Mouse (Mus musculus): ENCODE data around the gene Zbtb18. TPM values are rescaled to one million over a fixed set of nuclear protein-coding genes. Genes with fewer than 3 reads are reported as not detected.

Zbtb18 gene
- total and polyA plus RNA-seq, 2 experiments from 2014 or later, result 3.5 to 56.7 TPM

DNA sequence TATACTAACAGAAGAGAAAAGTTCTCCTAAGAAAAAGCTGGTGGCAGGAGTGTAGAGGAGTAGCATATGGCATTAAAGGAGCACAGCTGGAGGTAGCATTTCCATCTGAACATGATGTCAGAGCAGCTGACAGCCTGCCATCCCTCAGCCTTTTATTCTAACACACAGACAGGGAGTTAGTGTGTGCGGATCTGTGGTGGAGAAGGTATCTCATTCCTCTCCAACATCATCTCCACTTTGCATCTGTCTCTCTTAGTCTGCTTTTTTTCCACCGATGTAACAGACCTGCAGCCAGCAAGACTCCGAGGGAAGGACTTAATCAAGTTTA is 2.3 kb downstream of the Zbtb18 start:
- Histone ChIP-seq H3K4me1 (ENCODE audit: insufficient read depth, low read length) (peaks cover 6% of the 10 kb centered on the region; the same call in 1 of the 2 replicates), H3K9ac (replicated peaks; ENCODE audit: low read length, poor library complexity, severe bottlenecking) (no peak overlapping the region), H3K27ac (ENCODE audit: low read depth, low read length) (no peak overlapping the region), H3K4me2 (ENCODE audit: low read depth, low read length, poor library complexity, severe bottlenecking) (peak overlapping the region; percentile 74), H3K9me3 (ENCODE audit: low read length) (no peaks in the 10 kb centered on the region), H3K36me3 (ENCODE audit: insufficient read depth, low read length) (peaks cover 4% of the 10 kb centered on the region; the same call in 1 of the 2 replicates), H3K27me3 (ENCODE audit: insufficient read depth, low read length) (no peaks in the 10 kb centered on the region), H3K4me3 (ENCODE audit: low read depth, low read length) (peak overlapping the region; percentile 84)
- TF ChIP-seq CTCF (IDR thresholded peaks at IDR 0.05), result no peak
- WGBS, result 12% methylated on average over 3 of the region's 3 CpGs
- ATAC-seq (ENCODE audit: low FRiP score), result no peak
- peak; percentile 90 for DNase-seq (ENCODE audit: low spot score)

DNA sequence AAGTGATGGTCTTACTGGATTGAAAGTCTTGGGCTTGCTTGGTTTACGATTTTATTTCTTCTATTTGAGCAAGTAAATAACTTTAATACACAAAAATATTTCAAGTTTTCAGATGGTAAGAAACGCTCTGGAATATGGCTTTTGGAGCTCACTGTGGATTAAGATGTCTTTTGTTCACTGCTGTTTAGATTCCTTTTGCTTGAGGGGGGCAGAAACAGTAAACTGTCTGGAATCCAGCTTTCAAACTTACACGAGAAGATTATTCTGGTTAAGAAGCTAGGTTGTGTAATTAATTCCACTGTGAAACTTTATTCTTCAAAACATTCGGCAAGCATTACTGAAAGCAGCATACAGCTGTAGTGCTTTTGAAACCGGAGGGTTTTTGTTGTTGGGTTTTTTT is 2.8 kb downstream of the Zbtb18 start:
- H3K27ac ChIP-seq (ENCODE audit: low read depth, low read length), result no peak overlapping the region
- 20% methylated on average over 5 of the region's 5 CpGs for WGBS

DNA sequence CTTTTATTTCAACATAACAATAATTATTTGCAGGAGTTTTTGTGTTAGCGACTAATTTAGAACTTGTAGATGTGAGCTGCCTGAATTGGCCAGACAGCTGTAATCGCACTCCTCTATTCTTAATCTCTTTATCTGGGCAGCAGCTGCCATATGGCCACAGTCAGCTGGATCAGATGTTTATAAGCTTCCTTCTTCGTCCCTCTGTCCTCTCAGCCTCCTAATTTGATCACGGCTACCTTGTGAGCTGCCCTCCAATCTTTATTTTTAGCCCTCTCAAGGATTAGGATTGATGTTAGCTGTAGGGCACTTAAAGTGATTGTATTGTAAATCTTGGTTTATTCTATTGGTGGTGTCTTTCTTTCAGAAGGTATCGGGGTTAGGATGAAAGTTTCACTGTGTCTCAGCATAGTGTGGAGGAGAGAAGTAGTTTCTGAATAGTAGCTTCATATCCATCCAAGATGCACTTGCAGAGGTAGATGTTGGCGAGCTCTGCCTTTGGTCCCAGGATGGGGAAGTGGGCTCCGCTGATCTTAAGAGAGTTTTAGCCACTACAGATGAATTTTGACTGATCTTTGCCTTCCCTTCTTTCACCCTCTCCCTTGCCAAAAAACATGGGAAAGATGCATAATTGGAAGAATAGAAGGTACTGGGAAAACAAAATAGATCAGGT is 3.4 kb downstream of the Zbtb18 start:
- no peak for ATAC-seq (ENCODE audit: low FRiP score)

More for the DNA sequence above, 2.8 kb downstream of the Zbtb18 start:
- H3K9me3 ChIP-seq (ENCODE audit: low read length), result no peaks in the 10 kb centered on the region
- H3K4me3 ChIP-seq (ENCODE audit: low read depth, low read length), result peak overlapping the region; percentile 84
- no peak for TF ChIP-seq CTCF (IDR thresholded peaks at IDR 0.05)
- H3K36me3 ChIP-seq (ENCODE audit: insufficient read depth, low read length), result peaks cover 4% of the 10 kb centered on the region; the same call in 1 of the 2 replicates
- DNase-seq (ENCODE audit: low spot score) (no peak), ATAC-seq (ENCODE audit: low FRiP score) (no peak)
- H3K4me2 ChIP-seq (ENCODE audit: low read depth, low read length, poor library complexity, severe bottlenecking), result peak overlapping the region; percentile 74; the same call in 1 of the 2 replicates
- no peak overlapping the region for H3K9ac ChIP-seq (replicated peaks; ENCODE audit: low read length, poor library complexity, severe bottlenecking)
- H3K4me1 ChIP-seq (ENCODE audit: insufficient read depth, low read length), result peaks cover 6% of the 10 kb centered on the region; the same call in 1 of the 2 replicates
- no peaks in the 10 kb centered on the region for H3K27me3 ChIP-seq (ENCODE audit: insufficient read depth, low read length)

DNA sequence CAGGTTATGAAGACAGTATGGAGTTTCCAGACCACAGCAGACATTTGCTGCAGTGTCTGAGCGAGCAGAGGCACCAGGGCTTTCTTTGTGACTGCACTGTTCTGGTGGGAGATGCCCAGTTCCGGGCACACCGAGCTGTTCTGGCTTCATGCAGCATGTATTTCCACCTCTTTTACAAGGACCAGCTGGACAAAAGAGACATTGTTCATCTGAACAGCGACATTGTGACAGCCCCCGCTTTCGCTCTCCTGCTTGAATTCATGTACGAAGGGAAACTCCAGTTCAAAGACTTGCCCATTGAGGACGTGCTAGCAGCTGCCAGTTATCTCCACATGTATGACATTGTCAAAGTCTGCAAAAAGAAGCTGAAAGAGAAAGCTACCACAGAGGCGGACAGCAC is 4.9 kb downstream of the Zbtb18 start:
- WGBS, result 26% methylated on average over 9 of the region's 9 CpGs

More for the DNA sequence above, 3.4 kb downstream of the Zbtb18 start:
- DNase-seq (ENCODE audit: low spot score), result no peak
- TF ChIP-seq CTCF (IDR thresholded peaks at IDR 0.05), result no peak
- WGBS, result 39% methylated on average over 7 of the region's 7 CpGs
- H3K27me3 ChIP-seq (ENCODE audit: insufficient read depth, low read length), result no peaks in the 10 kb centered on the region
- H3K9ac ChIP-seq (replicated peaks; ENCODE audit: low read length, poor library complexity, severe bottlenecking), result no peak overlapping the region
- no peak overlapping the region for H3K27ac ChIP-seq (ENCODE audit: low read depth, low read length)
- no peaks in the 10 kb centered on the region for H3K9me3 ChIP-seq (ENCODE audit: low read length)
- peaks cover 6% of the 10 kb centered on the region; the same call in 1 of the 2 replicates for H3K4me1 ChIP-seq (ENCODE audit: insufficient read depth, low read length)
- H3K4me3 ChIP-seq (ENCODE audit: low read depth, low read length), result peak overlapping the region; percentile 17; the same call in 1 of the 2 replicates
- H3K4me2 ChIP-seq (ENCODE audit: low read depth, low read length, poor library complexity, severe bottlenecking), result peak overlapping the region; percentile 33
- peaks cover 4% of the 10 kb centered on the region; the same call in 1 of the 2 replicates for H3K36me3 ChIP-seq (ENCODE audit: insufficient read depth, low read length)

DNA sequence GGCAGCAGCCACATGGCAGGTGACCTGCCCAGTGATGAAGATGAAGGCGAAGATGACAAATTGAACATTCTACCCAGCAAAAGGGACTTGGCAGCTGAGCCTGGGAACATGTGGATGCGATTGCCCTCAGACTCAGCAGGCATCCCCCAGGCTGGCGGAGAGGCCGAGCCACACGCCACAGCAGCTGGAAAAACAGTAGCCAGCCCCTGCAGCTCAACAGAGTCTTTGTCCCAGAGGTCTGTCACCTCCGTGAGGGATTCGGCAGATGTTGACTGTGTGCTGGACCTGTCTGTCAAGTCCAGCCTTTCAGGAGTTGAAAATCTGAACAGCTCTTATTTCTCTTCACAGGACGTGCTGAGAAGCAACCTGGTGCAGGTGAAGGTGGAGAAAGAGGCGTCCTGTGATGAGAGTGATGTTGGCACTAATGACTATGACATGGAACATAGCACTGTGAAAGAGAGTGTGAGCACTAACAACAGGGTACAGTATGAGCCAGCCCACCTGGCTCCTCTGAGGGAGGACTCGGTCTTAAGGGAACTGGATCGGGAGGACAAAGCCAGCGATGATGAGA is 5.5 kb downstream of the Zbtb18 start:
- H3K4me3 ChIP-seq (ENCODE audit: low read depth, low read length), result peak overlapping the region; percentile 9
- H3K27ac ChIP-seq (ENCODE audit: low read depth, low read length), result peak overlapping the region; percentile 51; the same call in 1 of the 2 replicates
- peaks cover 6% of the 10 kb centered on the region; the same call in 1 of the 2 replicates for H3K4me1 ChIP-seq (ENCODE audit: insufficient read depth, low read length)
- no peaks in the 10 kb centered on the region for H3K27me3 ChIP-seq (ENCODE audit: insufficient read depth, low read length)
- no peaks in the 10 kb centered on the region for H3K9me3 ChIP-seq (ENCODE audit: low read length)
- H3K4me2 ChIP-seq (ENCODE audit: low read depth, low read length, poor library complexity, severe bottlenecking), result peak overlapping the region; percentile 35
- 0 out of 2 replicates have a peak overlapping the region, but pooled peaks have one; percentile 8 for H3K9ac ChIP-seq (replicated peaks; ENCODE audit: low read length, poor library complexity, severe bottlenecking)
- peaks cover 4% of the 10 kb centered on the region; the same call in 1 of the 2 replicates for H3K36me3 ChIP-seq (ENCODE audit: insufficient read depth, low read length)
- no peak for TF ChIP-seq CTCF (IDR thresholded peaks at IDR 0.05)
- DNase-seq (ENCODE audit: low spot score), result peak; percentile 51
- 37% methylated on average over 12 of the region's 12 CpGs for WGBS
- 0 out of 2 replicates have a peak, but pooled peaks have one; percentile 42 for ATAC-seq (ENCODE audit: low FRiP score)

More for the DNA sequence above, 4.9 kb downstream of the Zbtb18 start:
- Histone ChIP-seq H3K27me3 (ENCODE audit: insufficient read depth, low read length) (no peaks in the 10 kb centered on the region), H3K9me3 (ENCODE audit: low read length) (no peaks in the 10 kb centered on the region), H3K9ac (replicated peaks; ENCODE audit: low read length, poor library complexity, severe bottlenecking) (0 out of 2 replicates have a peak overlapping the region, but pooled peaks have one; percentile 8), H3K4me1 (ENCODE audit: insufficient read depth, low read length) (peaks cover 6% of the 10 kb centered on the region; the same call in 1 of the 2 replicates), H3K4me3 (ENCODE audit: low read depth, low read length) (peak overlapping the region; percentile 9), H3K36me3 (ENCODE audit: insufficient read depth, low read length) (peaks cover 4% of the 10 kb centered on the region; the same call in 1 of the 2 replicates), H3K27ac (ENCODE audit: low read depth, low read length) (peak overlapping the region; percentile 51; the same call in 1 of the 2 replicates), H3K4me2 (ENCODE audit: low read depth, low read length, poor library complexity, severe bottlenecking) (peak overlapping the region; percentile 35)
- ATAC-seq (ENCODE audit: low FRiP score) (no peak), DNase-seq (ENCODE audit: low spot score) (peak; percentile 54)
- TF ChIP-seq CTCF (IDR thresholded peaks at IDR 0.05), result no peak

Data from midbrain, postnatal 0 days (tissue).